Mouse (Mus musculus): ENCODE measurements around the gene Casc1.
A peak's percentile ranks its signal among the peaks of the same experiment; 100 is the strongest.

The Casc1 gene

DNA sequence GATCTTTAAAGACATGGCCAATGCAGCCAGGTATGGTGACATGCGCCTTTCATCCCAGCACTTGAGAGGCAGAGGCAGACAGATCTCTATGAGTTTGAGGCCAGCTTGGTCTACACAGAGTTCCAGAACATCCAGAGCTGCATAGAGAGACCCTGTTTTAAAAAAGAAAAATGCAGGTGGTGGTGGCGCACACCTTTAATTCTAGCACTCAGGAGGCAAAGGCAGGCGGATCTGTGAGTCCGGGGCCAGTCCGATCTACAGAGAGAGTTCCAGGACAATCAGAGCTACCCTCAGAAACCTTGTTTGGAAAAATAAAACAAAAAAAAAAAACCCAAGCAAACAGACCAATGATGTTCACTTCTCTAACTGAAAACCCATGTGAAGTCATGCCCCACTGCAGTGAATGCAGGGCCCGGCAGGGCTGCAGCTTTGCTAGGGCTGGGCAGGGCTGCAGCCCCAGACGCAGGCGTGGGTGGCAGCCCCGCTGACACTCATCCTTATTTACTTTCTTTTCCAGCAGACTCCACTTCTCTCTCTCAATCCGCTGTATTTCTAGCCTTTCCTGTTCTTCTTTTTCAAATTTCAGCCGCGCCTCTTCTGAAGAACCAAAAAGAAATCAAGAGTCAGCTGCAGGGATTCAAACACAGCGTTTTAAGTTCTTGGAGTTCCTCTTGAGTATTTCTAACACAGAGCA is 8.2 kb downstream of the Casc1 start:
- DNase-seq (ENCODE audit: low spot score), result no peak

DNA sequence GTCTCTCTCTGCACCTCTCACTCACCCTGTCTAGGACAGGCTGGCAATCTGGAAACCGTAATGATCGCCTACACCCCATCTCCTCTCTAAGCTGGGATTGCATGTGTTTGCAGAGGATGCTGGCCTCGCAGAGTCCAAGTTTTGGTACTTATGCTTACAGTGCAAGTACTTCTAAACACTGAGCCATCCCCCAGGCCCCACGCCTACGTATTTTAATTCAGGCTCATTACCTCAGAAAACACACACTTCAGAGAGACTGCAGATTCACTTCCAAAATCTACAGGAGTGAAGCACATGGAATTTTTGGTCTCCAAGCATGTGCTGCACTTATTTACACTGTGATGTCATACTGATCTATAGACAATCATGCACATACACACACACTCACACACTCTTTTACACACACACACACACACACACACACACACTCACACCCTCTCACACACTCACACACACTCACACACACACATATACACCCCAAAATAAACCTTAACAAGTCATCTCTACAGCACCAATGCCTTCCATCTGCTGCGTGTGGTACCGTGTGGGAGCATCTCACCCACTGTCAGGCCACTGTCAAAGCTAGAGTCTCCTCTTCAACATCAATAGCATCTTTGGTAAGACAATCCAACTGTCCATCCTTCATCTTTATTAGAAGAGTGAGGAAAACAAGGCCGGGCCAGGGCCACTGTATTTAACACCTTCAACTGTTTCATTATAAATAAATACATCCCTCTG is 12.7 kb downstream of the Casc1 start:
- DNase-seq (ENCODE audit: low spot score), result no peak

DNA sequence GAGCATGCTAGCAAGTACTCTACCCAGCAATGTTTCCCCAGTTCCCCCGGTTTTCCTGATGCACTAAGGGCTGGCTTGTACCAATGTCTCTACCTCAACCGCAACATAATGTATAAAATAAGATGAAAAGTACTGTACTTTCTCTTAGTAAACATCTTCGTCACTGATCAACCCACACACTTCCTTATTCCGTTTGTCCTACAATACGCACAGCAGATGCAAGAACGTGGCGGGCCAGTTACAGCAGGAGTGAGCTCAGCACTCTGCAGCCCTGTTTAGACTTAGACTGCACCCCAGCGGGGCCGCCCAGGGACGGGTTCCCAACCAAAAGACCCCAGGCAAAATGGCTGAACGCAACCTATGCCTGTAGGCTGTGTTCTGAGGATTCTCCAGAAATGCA is 17.4 kb downstream of the Casc1 start:
- no peak for DNase-seq (ENCODE audit: low spot score)

DNA sequence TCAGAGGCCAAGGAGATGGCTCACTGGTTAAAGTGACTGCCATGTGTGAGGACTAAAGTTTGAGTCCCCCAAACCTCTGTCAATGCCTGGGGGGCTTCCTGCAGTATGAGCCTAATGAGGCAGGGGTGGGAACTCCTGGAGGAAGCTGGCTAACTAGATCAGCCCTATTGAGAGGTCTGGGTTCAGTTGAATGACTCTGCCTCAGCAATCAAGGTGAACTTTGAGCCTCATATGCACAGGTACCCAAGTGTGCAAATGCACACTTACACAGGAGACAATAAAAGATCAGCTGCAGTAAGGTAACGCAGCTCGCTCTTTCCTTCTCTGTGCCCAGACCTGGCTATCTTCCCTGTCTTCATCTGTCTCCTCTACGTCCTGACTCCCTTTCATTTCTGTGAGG is 17.8 kb downstream of the Casc1 start:
- no peak for DNase-seq (ENCODE audit: low spot score)

DNA sequence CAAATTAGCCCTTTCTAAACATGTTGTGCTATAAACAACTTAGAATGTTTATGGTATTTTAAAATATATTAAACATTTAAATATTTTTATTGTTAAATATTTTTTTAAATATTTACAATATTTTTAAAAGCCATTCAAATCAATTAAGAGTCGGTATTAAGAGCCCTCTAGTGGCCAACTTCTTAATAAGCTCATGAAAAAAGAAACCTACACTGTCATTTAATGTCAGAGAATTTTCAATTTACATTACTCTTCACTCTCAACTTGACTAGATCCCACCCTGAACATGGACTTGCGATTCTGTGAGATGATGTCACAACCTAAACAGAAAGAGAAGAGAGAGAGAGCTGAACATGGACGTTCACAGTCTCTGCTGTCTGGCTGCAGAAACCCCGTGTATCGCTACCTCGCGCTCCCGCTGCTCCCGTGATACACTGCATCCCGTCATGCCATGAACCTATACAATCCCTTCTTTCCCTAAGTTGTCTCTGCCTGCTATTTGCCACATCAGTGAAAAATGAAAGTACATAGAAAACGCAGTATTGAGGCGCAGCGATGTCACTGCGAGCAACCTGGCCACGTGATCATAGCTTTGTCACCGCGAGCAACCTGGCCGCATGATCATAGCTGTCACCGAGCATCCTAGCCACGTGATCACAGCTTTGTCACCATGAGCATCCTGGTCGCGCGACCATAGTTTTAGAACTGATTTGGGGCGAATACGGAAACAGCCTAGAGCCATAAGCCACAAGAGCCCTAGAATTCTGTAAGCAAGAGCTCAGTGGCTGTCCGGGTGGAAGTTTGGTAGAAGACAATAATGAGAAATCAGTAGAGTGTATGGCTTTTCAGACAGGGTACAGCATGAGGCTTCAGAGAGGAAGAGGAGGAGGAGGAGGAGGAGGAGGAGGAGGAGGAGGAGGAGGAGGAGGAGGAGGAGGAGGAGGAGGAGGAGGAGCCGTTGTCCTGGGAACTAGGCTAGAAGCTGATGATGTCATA is 23.4 kb downstream of the Casc1 start:
- DNase-seq (ENCODE audit: low spot score), result peak; percentile 35

DNA sequence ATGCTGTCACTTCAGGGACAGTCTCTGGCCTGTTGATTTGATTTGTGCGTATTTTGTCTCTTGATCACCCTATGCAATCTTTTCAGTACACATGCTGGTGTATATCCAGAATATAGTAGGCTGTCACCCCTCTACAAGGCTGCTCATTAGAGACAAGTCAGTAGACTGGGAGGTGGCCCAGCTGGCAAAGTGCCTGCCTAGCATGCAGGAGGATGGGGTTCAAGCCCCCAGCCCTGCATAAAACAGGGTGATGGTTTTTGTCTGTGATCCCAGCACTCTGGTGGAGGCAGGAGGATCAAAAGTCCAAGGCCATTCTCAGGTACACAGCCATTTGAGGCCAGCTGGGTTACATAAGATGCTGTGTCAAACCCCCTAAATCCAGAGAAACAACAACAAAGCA is 24.7 kb downstream of the Casc1 start:
- no peak for DNase-seq (ENCODE audit: low spot score)

DNA sequence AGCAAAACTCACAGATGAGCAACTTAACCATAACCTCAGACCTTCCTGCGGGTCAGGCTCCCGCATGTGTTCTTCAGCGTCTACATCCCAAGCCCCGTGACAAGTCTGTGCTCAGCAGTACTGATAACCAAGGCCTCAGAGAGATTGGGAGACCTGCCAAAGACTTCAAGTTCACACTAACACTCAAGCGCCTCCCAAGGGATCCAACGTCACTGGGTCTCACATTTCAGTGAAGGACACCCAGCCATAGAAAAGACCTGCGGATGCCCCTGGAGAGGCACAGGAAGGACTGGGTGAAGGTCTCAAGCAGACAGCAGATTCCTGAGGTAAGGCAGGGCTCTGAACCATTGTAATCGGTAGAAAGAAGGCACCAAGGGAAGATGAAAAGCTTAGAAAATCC is 28.8 kb downstream of the Casc1 start:
- DNase-seq (ENCODE audit: low spot score), result no peak

DNA sequence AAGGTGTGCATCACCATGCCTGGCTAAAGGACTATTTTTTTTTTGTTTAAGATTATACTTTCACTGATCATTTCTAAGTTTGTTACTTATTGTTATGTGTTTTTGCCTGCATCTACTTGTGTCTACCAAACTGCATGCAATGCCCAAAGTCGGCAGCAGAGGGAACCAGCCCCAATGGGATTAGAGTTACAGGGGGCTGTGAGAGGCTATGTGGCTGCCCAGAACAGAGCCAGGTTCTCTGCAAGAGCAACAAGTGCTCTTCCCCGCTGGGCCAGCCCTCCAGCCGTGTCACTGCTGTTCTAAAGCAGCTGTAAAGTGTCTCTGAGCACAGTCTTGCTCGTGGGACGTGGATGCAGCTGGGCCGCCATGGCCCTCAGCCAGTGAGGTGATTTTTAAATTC is 31.1 kb downstream of the Casc1 start:
- DNase-seq (ENCODE audit: low spot score), result peak; percentile 83

DNA sequence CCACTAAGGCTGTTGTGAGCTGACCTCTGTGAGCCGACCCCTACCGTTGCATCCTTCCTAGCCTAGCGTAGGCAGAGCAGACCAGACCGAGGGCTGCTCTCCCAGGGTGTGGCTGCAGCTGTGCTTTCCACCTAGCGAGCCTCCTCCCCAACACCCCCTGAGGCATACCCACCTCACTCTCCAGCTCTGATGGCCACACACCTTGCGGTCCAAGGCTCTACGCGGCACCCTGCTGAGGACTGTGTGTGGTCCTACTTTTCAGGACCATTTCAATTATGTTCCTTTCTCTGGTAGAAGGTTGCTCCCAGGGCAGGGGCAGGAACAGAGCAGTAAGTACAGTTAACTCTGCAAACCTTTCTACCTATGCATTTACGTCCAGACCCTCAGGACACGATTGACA is 34.3 kb downstream of the Casc1 start:
- no peak for DNase-seq (ENCODE audit: low spot score)

DNA sequence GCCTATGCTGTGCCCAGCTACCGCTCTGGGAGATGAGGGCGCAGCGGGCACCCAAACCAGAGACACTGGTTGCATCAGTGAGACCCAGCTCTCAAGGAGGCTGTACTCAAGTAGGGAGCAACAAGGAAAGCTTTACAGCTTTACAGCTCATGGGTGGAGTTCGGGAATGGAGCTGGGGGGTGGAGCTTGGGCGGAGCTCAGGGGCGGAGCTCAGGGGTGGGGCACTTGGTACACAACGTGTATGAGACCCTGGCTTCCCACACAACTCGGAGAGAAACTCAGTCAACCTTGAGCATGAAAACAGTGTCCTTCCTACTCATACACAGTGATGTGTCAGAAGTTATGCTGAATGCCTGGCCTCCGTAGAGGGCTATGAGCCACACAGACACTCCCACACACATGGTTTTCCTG is 35.2 kb downstream of the Casc1 start:
- DNase-seq (ENCODE audit: low spot score), result no peak

DNA sequence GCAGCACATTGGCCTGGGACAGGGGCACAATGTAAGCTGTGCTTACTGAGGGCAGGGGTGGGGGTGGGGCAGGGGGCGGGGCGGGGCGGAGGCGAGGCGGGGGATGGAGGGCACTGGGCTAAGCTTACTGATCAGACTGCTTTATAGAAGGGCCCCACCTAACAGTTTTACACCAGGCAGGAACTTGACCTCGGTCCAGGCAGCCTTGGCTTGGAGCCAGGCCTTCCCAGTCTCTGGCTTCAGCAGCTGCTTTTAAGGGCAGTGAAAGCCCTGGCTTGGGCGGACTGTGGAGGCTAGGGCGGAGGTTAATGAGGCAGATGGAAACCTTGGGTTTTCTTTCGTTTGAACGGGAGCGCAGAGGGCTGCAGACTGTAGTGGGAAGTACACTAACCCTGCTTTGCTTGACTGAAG is 37.0 kb downstream of the Casc1 start:
- peak; percentile 77 for DNase-seq (ENCODE audit: low spot score)

DNA sequence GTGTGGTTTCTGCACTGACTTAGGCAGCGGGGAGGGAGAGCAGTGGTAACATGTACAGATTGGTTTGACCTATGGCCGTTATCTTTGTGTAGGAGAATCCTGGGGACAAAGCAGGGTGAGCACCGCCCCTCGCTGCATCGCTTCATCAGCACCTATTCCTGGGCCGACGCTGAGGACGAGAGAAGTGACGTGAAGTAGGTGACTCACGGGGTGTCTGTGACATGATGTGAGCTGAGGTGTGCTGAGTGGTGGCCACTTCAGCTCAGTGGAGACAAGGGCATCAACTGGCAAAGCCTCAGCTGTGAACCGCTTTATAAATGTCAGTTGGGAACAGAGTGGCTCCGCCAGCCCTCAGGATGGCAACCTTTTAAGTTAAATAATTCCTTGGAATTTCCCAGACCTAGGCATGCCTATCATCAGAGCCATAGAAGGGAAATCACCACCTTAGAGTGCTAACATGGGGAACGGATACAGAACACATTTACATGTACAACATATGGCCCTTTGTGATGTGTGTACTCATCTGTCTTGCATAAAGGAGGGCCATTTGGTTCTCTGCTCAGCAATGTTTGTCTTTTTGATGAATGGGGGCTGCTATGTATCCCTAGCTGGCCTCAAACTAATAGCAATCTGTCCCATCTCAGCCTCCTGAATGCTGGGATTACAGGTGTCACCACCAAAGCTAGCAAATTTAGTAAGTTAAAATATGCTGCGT is 38.8 kb downstream of the Casc1 start:
- DNase-seq (ENCODE audit: low spot score), result no peak

DNA sequence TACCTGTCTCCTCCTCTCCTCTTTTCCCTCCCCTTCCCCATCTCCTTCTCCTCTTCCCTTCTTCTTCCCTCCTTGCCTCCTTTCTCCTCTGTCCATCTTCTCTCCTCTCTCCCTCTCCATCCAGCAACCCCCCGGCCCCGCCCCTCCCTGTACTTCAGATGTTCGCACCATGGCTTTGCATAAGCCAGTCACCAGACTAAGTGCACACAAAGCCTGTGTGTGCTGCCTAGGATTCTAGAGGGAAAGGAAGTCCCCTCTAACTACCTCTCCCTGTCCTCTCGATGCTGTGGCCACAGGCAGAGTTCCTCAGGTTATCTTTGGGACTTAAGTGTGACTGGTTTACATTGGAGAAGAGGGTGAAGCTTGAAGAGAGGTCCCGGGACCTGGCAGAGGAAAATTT is 50.2 kb downstream of the Casc1 start:
- DNase-seq (ENCODE audit: low spot score), result no peak

DNA sequence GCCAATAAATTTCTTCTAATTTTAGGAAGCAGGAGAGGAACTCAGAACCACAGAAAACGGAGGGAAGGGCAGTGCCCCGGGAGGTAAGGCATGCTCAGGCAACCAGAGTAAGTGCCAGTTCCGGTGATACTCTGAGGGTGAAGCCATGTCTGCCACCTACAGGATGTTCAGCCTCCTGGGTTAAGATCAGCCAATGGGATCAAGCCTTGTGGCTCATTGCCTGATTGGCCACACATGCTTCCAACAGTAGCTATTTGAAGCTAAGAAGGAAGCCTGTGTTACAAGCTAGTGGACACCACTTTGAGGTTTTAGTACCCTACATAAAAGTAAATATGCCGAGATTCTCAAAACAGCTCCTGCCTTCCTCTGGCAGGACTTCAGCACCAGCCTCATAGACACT is 52.2 kb downstream of the Casc1 start:
- no peak for DNase-seq (ENCODE audit: low spot score)

DNA sequence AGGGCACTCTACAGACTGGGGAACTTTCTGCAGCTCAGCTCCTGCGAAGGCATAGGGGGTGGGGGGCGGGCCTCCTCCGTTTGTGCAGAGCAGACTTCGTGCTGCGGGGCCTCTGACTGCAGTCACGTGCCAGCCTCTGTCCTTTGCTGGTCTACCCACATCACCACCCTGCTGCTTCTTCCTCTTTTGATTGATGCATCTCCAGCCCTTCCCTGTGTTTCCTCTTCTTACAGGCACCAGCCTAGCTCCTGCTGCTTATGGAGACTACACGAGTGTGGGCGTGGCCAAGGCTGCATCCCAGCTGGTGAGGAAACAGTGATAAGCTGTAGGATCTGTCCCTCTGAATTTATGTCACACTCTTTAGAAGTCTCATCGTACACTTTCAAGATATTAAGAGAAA is 61.8 kb downstream of the Casc1 start:
- peak; percentile 35 for DNase-seq (ENCODE audit: low spot score)

DNA sequence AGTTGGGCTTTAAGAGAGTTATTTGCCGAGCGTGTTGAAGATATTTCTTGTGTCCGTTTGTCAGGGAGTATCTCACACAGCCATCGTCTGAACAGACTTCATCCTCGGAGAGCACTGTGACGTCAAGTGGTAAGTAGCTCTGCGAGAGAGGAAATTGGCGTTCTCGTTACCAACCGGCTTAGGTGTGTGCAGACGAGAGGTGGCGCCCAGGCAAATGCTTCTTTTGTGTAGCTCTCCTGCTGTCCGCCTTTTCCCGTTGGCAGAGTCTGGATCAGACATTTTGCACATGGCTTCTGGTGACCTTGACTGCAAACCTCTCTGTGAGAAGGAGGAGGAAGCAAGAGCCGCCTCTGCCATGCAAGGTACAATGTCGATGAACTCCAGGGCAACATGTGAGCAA is 63.1 kb downstream of the Casc1 start:
- DNase-seq (ENCODE audit: low spot score), result no peak

DNA sequence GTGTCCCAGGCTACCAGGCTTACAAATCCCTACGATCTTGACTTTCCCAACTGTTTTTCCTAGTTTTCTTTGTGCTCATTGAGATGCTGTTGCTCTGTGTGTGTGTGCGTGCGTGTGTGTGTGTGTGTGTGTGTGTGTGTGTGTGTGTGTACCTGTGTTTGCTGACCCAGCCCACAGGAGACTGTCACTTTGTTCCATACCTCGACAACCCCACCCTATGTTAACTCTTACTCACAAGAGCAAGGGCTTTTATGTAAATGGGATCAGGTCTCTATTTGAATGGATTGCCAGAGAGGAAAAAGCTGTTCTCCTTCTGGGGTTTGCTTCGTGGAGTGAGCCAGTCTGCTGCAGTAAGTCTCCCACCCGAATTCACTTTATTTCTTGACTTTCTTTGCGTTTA is 65.6 kb downstream of the Casc1 start:
- no peak for DNase-seq (ENCODE audit: low spot score)

DNA sequence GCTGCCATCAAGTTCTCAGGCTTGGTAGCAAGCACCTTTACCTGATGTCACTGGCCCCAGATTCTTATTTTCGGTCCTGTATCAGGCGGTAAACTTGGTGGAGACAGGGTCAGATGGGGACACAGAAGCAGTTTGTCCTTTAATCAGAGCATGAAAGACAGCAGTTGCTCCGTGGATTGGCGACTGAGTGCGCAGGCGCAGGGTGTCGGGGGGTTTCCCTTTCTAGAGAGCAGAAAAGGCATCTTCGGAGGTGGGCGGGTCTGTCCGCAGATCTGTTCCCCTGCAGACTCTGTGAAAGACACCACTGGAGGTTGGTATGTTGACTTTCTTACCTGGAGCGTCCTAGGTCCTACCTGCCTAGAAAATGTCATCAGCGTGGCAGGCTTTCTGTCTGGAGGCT is 69.0 kb downstream of the Casc1 start:
- no peak for DNase-seq (ENCODE audit: low spot score)

DNA sequence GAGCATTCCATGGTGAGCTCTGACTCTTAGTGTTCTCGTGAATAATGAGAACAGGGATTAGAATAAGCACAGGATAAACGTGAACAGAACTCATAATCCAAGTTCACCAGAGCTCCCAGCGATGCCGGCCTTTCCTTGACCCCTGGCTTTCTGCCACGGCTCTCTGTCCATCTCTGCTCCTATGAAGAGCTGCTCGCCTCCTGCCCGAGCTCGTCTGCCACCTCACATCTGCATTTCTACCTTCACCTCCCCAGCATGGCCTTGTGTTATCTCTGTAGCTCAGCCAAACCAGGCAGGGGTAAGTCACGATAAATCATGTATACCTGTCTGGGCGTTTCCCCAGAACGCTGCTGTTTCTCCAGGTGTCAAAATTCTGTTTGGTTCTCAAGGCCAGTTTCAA is 70.1 kb downstream of the Casc1 start:
- DNase-seq (ENCODE audit: low spot score), result no peak

DNA sequence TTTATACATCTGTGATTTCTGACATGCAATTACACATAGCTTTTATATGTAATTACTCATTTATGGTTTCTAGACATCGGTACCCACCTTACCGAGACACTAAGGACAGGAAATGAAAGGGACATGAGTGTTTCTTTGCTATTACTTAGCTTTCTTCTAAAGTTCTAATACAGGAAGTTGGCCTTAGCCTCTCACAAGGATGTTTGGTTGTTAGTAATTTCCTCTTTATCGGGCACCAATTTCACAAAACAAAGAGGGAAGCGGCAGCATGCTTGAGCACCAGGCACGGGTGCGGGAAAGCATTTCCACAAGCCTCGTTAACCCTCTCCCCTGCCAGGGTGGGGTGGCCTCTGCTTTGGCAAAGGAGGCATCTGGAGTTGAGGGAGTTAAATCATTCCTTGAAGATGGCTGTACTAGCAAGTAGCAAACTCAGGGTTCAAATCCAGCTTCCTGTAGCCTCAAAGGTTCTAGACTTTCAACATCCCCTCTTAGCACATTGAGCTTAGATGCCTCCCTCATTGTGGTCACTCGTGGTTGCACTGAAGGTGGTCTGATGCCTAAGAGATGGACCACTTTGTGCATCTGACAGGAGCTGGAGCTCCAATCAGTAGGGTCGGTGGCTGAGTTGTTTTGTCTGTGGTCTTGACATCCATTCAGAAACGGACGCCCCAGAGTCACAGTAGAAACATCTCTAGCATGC is 70.9 kb downstream of the Casc1 start:
- DNase-seq (ENCODE audit: low spot score), result no peak

DNA sequence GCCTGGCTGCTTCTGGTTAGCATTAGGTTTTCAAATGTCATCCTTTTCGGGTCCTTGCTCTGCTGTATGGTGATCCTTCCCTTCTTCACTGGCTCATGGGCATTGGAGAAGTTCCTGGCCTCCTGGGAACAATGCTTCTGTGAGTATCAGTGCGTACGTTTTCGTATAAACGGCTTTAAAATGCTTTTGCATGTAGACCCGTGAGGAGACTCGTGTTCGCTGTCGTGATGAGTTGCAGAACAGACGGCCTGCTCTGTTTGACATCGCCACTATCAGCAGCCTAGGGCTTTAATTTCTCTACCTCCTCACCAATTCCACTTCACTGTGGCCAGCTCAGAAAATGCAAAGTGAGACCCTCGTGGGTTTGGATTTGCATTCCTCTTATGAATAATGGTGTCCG is 71.6 kb downstream of the Casc1 start:
- DNase-seq (ENCODE audit: low spot score), result no peak
